Mouse (Mus musculus): ENCODE data around the gene Gm12166. TPM values are rescaled to one million over a fixed set of nuclear protein-coding genes. Genes with fewer than 3 reads are reported as not detected.

Gm12166 gene
- polyA plus RNA-seq, 1 experiment from 2014 or later: 3.4 TPM

- H3K9me3 ChIP-seq (ENCODE audit: control insufficient read depth, low read length): no peaks in the 10 kb centered on the region
- ATAC-seq (replicated peaks; ENCODE audit: low FRiP score) (no peak), DNase-seq (ENCODE audit: low spot score) (no peak)
- no peaks in the 10 kb centered on the region for H3K4me1 ChIP-seq (replicated peaks; ENCODE audit: control insufficient read depth, insufficient read depth, low read length)
- H3K36me3 ChIP-seq (ENCODE audit: control insufficient read depth, insufficient read depth, low read length): no peaks in the 10 kb centered on the region
- H3K4me3 ChIP-seq (ENCODE audit: low read depth, low read length): no peak overlapping the region
- no peak overlapping the region for H3K27ac ChIP-seq (ENCODE audit: low read depth, low read length)
- no peak overlapping the region for H3K9ac ChIP-seq (ENCODE audit: low read length)
- H3K27me3 ChIP-seq (ENCODE audit: control insufficient read depth, insufficient read depth, low read length): no peaks in the 10 kb centered on the region
- WGBS: 92% methylated on average over 11 of the region's 11 CpGs
- H3K4me2 ChIP-seq (ENCODE audit: low read depth, low read length, severe bottlenecking): no peak overlapping the region
Observed at GRCm38 (mm10) chr11:46076442-46077158, 24.5 kb upstream of the Gm12166 start.

- no peaks in the 10 kb centered on the region for H3K36me3 ChIP-seq (ENCODE audit: control insufficient read depth, insufficient read depth, low read length)
- DNase-seq (ENCODE audit: low spot score) (no peak), ATAC-seq (replicated peaks; ENCODE audit: low FRiP score) (no peak)
- no peak overlapping the region for H3K9ac ChIP-seq (ENCODE audit: low read length)
- 92% methylated on average over 3 of the region's 3 CpGs for WGBS
- no peak overlapping the region for H3K4me3 ChIP-seq (ENCODE audit: low read depth, low read length)
- no peak overlapping the region for H3K27ac ChIP-seq (ENCODE audit: low read depth, low read length)
- no peak overlapping the region for H3K4me2 ChIP-seq (ENCODE audit: low read depth, low read length, severe bottlenecking)
- H3K4me1 ChIP-seq (replicated peaks; ENCODE audit: control insufficient read depth, insufficient read depth, low read length): no peaks in the 10 kb centered on the region
- H3K9me3 ChIP-seq (ENCODE audit: control insufficient read depth, low read length): no peaks in the 10 kb centered on the region
- H3K27me3 ChIP-seq (ENCODE audit: control insufficient read depth, insufficient read depth, low read length): no peaks in the 10 kb centered on the region
Observed at GRCm38 (mm10) chr11:46075507-46075906, 23.4 kb upstream of the Gm12166 start.

DNA sequence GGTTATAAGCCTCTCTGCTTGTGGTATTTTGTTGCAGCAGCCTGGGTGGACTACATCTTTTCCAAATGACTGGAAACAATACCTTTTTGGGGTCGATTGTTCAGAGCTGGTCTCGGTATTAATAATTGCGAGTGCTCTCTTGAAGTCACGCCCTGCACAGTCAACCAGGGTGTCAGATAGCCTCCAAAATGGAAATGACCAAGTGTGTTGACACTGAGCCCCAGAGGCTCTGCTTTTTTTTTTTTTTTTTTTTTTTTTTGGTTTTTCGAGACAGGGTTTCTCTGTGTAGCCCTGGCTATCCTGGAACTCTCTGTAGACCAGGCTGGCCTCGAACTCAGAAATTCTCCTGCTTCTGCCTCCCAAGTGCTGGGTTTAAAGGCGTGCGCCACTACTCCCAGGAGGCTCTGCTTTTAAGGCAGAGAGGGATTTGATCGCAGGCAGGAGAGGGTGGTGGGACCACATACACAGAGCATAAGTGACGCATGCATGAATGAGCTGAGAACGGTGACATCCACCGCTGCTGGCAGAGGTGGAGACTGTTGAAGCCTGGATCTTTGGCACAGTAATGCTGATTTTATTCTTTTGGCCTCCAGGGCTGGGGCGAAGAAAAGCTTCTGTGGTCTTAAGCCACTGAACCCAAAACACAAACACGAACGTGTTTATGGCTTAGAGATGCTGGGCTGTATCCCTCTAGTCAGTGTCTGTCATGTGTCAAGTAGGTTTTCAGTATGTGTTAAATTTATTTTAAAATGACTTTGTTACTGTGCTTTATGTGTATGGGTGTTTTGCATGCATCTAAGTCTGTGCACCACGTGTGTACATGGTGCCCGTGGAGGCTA is 21.9 kb upstream of the Gm12166 start:
- no peaks in the 10 kb centered on the region for H3K27me3 ChIP-seq (ENCODE audit: control insufficient read depth, insufficient read depth, low read length)
- 87% methylated on average over 17 of the region's 17 CpGs for WGBS
- ATAC-seq (replicated peaks; ENCODE audit: low FRiP score): no peak

GRCm38 (mm10) chr11:46073061-46073849 is 21.1 kb upstream of the Gm12166 start:
- no peaks in the 10 kb centered on the region for H3K36me3 ChIP-seq (ENCODE audit: control insufficient read depth, insufficient read depth, low read length)
- WGBS: 80% methylated on average over 15 of the region's 15 CpGs
- no peak overlapping the region for H3K4me2 ChIP-seq (ENCODE audit: low read depth, low read length, severe bottlenecking)
- no peak for DNase-seq (ENCODE audit: low spot score)
- H3K4me1 ChIP-seq (replicated peaks; ENCODE audit: control insufficient read depth, insufficient read depth, low read length): no peaks in the 10 kb centered on the region
- no peak for ATAC-seq (replicated peaks; ENCODE audit: low FRiP score)
- H3K4me3 ChIP-seq (ENCODE audit: low read depth, low read length): no peak overlapping the region
- no peaks in the 10 kb centered on the region for H3K27me3 ChIP-seq (ENCODE audit: control insufficient read depth, insufficient read depth, low read length)
- no peaks in the 10 kb centered on the region for H3K9me3 ChIP-seq (ENCODE audit: control insufficient read depth, low read length)
- H3K9ac ChIP-seq (ENCODE audit: low read length): no peak overlapping the region
- H3K27ac ChIP-seq (ENCODE audit: low read depth, low read length): no peak overlapping the region

More for the DNA sequence above, 21.9 kb upstream of the Gm12166 start:
- H3K4me3 ChIP-seq (ENCODE audit: low read depth, low read length): no peak overlapping the region
- H3K27ac ChIP-seq (ENCODE audit: low read depth, low read length): no peak overlapping the region
- H3K4me1 ChIP-seq (replicated peaks; ENCODE audit: control insufficient read depth, insufficient read depth, low read length): no peaks in the 10 kb centered on the region
- H3K4me2 ChIP-seq (ENCODE audit: low read depth, low read length, severe bottlenecking): no peak overlapping the region
- no peaks in the 10 kb centered on the region for H3K9me3 ChIP-seq (ENCODE audit: control insufficient read depth, low read length)
- no peak for DNase-seq (ENCODE audit: low spot score)
- no peak overlapping the region for H3K9ac ChIP-seq (ENCODE audit: low read length)
- no peaks in the 10 kb centered on the region for H3K36me3 ChIP-seq (ENCODE audit: control insufficient read depth, insufficient read depth, low read length)

- Histone ChIP-seq H3K9ac (ENCODE audit: low read length) (no peak overlapping the region), H3K4me1 (replicated peaks; ENCODE audit: control insufficient read depth, insufficient read depth, low read length) (no peaks in the 10 kb centered on the region), H3K36me3 (ENCODE audit: control insufficient read depth, insufficient read depth, low read length) (no peaks in the 10 kb centered on the region), H3K27me3 (ENCODE audit: control insufficient read depth, insufficient read depth, low read length) (no peaks in the 10 kb centered on the region), H3K9me3 (ENCODE audit: control insufficient read depth, low read length) (no peaks in the 10 kb centered on the region), H3K4me2 (ENCODE audit: low read depth, low read length, severe bottlenecking) (no peak overlapping the region), H3K4me3 (ENCODE audit: low read depth, low read length) (no peak overlapping the region), H3K27ac (ENCODE audit: low read depth, low read length) (no peak overlapping the region)
- ATAC-seq (replicated peaks; ENCODE audit: low FRiP score) (no peak), DNase-seq (ENCODE audit: low spot score) (no peak)
- WGBS: 69% methylated on average over 8 of the region's 8 CpGs
Observed at GRCm38 (mm10) chr11:46072466-46073060, 20.4 kb upstream of the Gm12166 start.

GRCm38 (mm10) chr11:46070789-46071188 is 18.7 kb upstream of the Gm12166 start:
- DNase-seq (ENCODE audit: low spot score) (no peak), ATAC-seq (replicated peaks; ENCODE audit: low FRiP score) (no peak)
- H3K9ac ChIP-seq (ENCODE audit: low read length): no peak overlapping the region
- H3K4me1 ChIP-seq (replicated peaks; ENCODE audit: control insufficient read depth, insufficient read depth, low read length): no peaks in the 10 kb centered on the region
- H3K27me3 ChIP-seq (ENCODE audit: control insufficient read depth, insufficient read depth, low read length): no peaks in the 10 kb centered on the region
- no peak overlapping the region for H3K27ac ChIP-seq (ENCODE audit: low read depth, low read length)
- no peak overlapping the region for H3K4me3 ChIP-seq (ENCODE audit: low read depth, low read length)
- H3K4me2 ChIP-seq (ENCODE audit: low read depth, low read length, severe bottlenecking): no peak overlapping the region
- WGBS: 73% methylated on average over 8 of the region's 8 CpGs
- no peaks in the 10 kb centered on the region for H3K36me3 ChIP-seq (ENCODE audit: control insufficient read depth, insufficient read depth, low read length)
- H3K9me3 ChIP-seq (ENCODE audit: control insufficient read depth, low read length): no peaks in the 10 kb centered on the region

DNA sequence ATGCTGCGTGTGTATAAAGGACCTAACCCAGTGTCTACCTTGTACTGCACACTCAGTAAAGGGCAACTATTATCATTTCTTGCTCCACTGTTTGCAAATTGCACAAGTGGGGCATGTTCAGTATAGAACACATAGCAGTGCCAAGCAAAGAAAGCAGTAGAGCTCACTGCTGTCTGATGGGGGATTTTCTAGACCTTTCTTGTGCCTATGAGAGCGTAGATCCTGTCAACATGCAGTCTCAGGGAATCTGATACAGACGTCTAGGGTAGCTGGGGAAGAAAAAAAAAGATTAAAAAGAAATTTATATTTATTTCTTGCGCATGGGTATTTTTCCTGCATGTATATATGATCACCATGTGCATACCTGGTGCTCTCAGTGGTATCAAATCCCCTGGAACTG is 18.0 kb upstream of the Gm12166 start:
- no peak for ATAC-seq (replicated peaks; ENCODE audit: low FRiP score)

GRCm38 (mm10) chr11:46069408-46070003 is 17.4 kb upstream of the Gm12166 start:
- no peak for DNase-seq (ENCODE audit: low spot score)
- no peaks in the 10 kb centered on the region for H3K4me1 ChIP-seq (replicated peaks; ENCODE audit: control insufficient read depth, insufficient read depth, low read length)
- WGBS: 26% methylated on average over 17 of the region's 17 CpGs
- no peak for ATAC-seq (replicated peaks; ENCODE audit: low FRiP score)
- H3K4me2 ChIP-seq (ENCODE audit: low read depth, low read length, severe bottlenecking): no peak overlapping the region
- H3K4me3 ChIP-seq (ENCODE audit: low read depth, low read length): no peak overlapping the region
- no peak overlapping the region for H3K9ac ChIP-seq (ENCODE audit: low read length)
- H3K27ac ChIP-seq (ENCODE audit: low read depth, low read length): no peak overlapping the region
- H3K27me3 ChIP-seq (ENCODE audit: control insufficient read depth, insufficient read depth, low read length): no peaks in the 10 kb centered on the region
- no peaks in the 10 kb centered on the region for H3K9me3 ChIP-seq (ENCODE audit: control insufficient read depth, low read length)
- H3K36me3 ChIP-seq (ENCODE audit: control insufficient read depth, insufficient read depth, low read length): no peaks in the 10 kb centered on the region

More for the DNA sequence above, 18.0 kb upstream of the Gm12166 start:
- no peaks in the 10 kb centered on the region for H3K27me3 ChIP-seq (ENCODE audit: control insufficient read depth, insufficient read depth, low read length)
- no peak overlapping the region for H3K9ac ChIP-seq (ENCODE audit: low read length)
- no peak for DNase-seq (ENCODE audit: low spot score)
- no peaks in the 10 kb centered on the region for H3K9me3 ChIP-seq (ENCODE audit: control insufficient read depth, low read length)
- no peak overlapping the region for H3K4me2 ChIP-seq (ENCODE audit: low read depth, low read length, severe bottlenecking)
- no peaks in the 10 kb centered on the region for H3K36me3 ChIP-seq (ENCODE audit: control insufficient read depth, insufficient read depth, low read length)
- no peak overlapping the region for H3K27ac ChIP-seq (ENCODE audit: low read depth, low read length)
- H3K4me3 ChIP-seq (ENCODE audit: low read depth, low read length): no peak overlapping the region
- no peaks in the 10 kb centered on the region for H3K4me1 ChIP-seq (replicated peaks; ENCODE audit: control insufficient read depth, insufficient read depth, low read length)
- WGBS: 87% methylated on average over 4 of the region's 4 CpGs

Data from forebrain, embryonic 11.5 days (tissue).